Mouse (Mus musculus) R1 (cell line): ENCODE measurements at regions not wholly inside any gene's neighbourhood (a gene's known extent, or its start where the extent isn't known, plus 50 kb on each side); places are given as distances from the start of the nearest gene placed in this dataset.

Source experiments
- DNase-seq: peaks from one replicate; pipeline ENCODE4 v3.0.0-alpha.2; 2018; ENCODE audit warnings: low read depth, low spot score

- DNase-seq, result no peak
These were observed 245.2 kb downstream of the Sv2b start for GRCm38 (mm10) chr7:75063816-75064215.

GRCm38 (mm10) chr7:75050231-75050630 is 258.8 kb downstream of the Sv2b start:
- no peak for DNase-seq

- no peak for DNase-seq
These were observed 259.3 kb downstream of the Sv2b start for GRCm38 (mm10) chr7:75049751-75050150.

- DNase-seq, result no peak
These were observed 260.2 kb downstream of the Sv2b start for GRCm38 (mm10) chr7:75048822-75049221.

GRCm38 (mm10) chr7:75047827-75048226 is 261.2 kb downstream of the Sv2b start:
- no peak for DNase-seq

GRCm38 (mm10) chr7:75040871-75041270 is 268.2 kb downstream of the Sv2b start:
- DNase-seq, result no peak

- DNase-seq, result no peak
These were observed 282.9 kb downstream of the Sv2b start for GRCm38 (mm10) chr7:75026191-75026590.

- peak; percentile 9 for DNase-seq
These were observed 287.1 kb downstream of the Sv2b start for GRCm38 (mm10) chr7:75021966-75022365.

GRCm38 (mm10) chr7:75018640-75019039 is 290.4 kb downstream of the Sv2b start:
- no peak for DNase-seq

GRCm38 (mm10) chr7:75008481-75008880 is 300.6 kb downstream of the Sv2b start:
- no peak for DNase-seq

- DNase-seq, result no peak
These were observed 318.9 kb downstream of the Sv2b start for GRCm38 (mm10) chr7:74990198-74990597.

- DNase-seq, result no peak
These were observed 329.6 kb downstream of the Sv2b start for GRCm38 (mm10) chr7:74979479-74979878.

- no peak for DNase-seq
These were observed 333.1 kb downstream of the Sv2b start for GRCm38 (mm10) chr7:74975986-74976385.

GRCm38 (mm10) chr7:74974448-74974847 is 334.6 kb downstream of the Sv2b start:
- no peak for DNase-seq

GRCm38 (mm10) chr7:74944421-74945098 is 364.5 kb downstream of the Sv2b start:
- DNase-seq, result no peak

- no peak for DNase-seq
These were observed 366.1 kb downstream of the Sv2b start for GRCm38 (mm10) chr7:74942917-74943316.

GRCm38 (mm10) chr7:74942146-74942545 is 366.9 kb downstream of the Sv2b start:
- DNase-seq, result no peak

- peak; percentile 12 for DNase-seq
These were observed 374.7 kb upstream of the Slco3a1 start for GRCm38 (mm10) chr7:74929142-74929829.

GRCm38 (mm10) chr7:74928226-74928927 is 373.8 kb upstream of the Slco3a1 start:
- no peak for DNase-seq

- DNase-seq, result no peak
These were observed 372.1 kb upstream of the Slco3a1 start for GRCm38 (mm10) chr7:74926729-74927128.

GRCm38 (mm10) chr7:74924156-74924555 is 369.6 kb upstream of the Slco3a1 start:
- peak; percentile 78 for DNase-seq

- no peak for DNase-seq
These were observed 353.9 kb upstream of the Slco3a1 start for GRCm38 (mm10) chr7:74908311-74908962.
